Mouse (Mus musculus) mouse embryonic stem cell (cell line): ENCODE results near the gene Ywhag.

ENCODE experiments used
- in situ Hi-C, 2 experiments: fragments of 300-500 bp; cut with MboI; formaldehyde crosslinking; loops; 1 replicate in 1 of 2; 3 replicates in 1 of 2; pipeline ENCODE4 v1.14.3; 2019 to 2020; ENCODE audit warnings: low sequenced_read_pairs in 2 of 2, low pct_unique_long_range_greater_than_20kb in 1 of 2, mixed read lengths in 1 of 2; ENCODE audit not compliant: unreplicated experiment in 1 of 2

The Ywhag gene

DNA sequence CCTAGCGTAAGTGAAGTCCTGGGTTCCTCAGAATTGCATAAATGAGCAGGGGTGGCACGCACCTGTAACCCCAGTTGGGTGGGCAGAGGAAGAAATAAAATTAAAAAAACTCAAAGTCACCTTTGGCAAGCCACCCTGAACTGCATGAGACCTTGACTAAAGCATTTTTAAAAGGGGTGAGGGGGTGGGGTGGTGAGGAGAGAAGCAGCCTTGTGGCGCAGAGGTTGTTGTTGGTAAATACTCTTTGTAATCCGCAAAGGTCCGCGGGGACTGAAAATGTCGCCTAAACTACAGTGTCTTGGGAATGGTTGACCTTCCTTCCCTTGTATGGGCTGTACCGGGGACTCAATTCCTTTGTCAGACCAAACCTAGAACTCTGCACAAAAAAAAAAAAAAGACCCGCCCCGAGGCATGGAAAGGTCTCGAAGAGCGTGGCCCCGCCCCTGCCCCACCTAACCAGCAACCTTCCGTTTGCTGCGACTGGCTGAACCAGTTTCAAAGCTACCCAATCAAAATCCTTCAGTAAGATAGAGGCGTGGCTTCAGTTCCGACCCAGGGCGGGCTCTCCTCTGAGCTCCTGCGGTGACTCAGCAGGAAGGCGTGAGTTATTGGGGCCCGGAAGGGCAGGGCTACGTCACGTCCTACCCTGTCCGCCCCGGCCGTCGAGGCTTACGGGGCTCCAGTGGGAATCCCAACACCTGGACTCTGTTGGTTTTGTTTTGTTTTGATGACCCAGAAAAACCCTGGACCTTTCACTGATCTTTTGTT, 23.0 kb upstream of the Ywhag start:
- in situ Hi-C loops = no loop called here

DNA sequence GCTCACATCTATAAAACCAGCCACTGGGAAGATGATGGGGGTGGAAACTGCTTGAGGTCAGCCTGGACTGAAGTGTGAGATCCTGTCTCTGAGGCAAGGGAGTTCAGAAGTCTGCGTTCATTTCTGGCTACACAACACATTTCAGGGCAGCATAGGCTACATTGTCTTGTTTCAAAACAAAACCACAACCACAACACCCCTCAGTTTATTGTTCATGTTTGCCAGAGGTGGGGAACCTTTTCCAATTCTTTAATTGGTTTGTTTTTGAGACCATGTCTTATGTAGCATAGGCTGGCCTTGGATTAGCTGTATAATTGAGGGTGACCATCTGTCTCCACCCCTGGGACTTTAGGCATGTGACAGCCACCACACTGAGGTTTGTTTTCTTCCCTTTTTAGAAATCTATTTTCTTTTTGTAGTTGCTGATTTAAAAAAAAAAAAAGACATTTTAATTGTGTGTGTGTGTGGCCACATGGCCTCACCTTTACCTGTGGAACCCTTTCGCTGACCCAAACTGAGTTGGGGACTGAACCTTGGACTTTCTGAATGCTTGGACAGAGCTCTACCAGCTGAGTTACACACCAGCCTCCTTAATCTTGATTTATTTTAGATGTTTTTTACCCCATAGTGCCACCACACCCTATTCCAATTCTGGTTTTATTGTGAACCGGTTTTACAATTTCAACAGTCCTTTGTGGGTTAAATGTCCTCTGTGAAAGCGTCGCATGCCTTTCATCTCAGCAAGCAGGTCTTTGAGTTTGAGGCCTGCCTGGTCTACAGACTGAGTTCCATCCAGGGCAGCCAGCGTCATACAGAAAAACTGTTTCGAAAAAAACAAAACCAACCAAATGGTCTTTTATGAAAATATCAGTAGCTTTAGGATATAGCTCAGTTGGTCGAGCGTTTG, 22.1 kb upstream of the Ywhag start:
- in situ Hi-C loops = no loop called here

DNA sequence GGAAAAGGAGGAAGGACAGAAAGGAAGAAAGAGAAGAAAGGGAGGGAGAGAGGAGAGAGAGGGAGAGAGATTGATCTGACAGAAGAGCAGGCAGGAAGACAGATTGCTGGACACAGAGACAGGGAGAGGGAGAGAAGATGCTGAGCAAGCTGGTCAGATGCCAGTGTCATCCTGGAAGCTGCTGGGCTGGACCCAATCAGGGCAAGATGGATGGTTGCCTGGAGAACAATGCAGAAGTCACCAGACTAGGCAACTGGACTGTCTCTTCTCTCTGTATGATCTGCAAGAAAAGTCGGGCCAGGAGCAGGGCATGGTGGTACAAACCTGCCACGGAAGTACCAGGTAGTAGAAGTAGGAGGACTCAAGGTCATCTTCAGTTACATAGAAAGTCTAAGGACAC, 18.4 kb upstream of the Ywhag start:
- in situ Hi-C loops = no loop called here

GRCm38 (mm10) chr5:135951660-135952059, 17.2 kb upstream of the Ywhag start:
- in situ Hi-C loops = no loop called here

DNA sequence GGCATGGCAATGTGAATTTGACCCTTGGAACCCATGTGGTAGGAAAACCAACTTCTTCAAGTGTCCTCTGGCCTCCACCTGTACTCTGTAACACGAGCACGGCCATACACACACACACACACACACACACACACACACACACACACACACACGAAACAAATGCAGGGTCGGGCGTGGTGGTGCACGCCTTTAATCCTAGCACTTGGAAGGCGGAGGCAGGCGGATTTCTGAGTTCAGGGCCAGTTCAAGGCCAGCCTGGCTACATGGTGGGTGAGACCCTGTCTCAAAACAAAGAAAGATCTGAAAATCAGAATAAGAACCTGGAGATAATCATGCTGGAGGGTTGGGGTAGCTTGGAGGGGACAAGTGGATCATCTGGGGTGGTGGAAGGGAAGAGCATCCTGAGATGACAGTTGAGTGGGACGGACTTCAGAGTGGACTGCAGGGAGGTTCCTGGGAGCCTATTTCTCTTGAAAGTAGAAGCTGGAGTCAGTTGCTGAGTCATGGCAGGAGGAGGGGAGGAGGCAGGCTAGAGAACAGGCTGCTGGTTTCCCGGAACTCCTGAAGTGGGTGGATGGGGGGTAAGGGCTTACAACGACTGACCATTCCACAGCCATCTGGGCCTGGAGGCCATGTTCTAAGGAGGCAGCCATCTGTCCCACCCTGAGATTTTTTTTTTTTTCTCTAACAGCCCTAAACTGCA, 16.4 kb upstream of the Ywhag start:
- in situ Hi-C loops = no loop called here

GRCm38 (mm10) chr5:135946621-135947020, 12.2 kb upstream of the Ywhag start:
- in situ Hi-C loops = no loop called here

DNA sequence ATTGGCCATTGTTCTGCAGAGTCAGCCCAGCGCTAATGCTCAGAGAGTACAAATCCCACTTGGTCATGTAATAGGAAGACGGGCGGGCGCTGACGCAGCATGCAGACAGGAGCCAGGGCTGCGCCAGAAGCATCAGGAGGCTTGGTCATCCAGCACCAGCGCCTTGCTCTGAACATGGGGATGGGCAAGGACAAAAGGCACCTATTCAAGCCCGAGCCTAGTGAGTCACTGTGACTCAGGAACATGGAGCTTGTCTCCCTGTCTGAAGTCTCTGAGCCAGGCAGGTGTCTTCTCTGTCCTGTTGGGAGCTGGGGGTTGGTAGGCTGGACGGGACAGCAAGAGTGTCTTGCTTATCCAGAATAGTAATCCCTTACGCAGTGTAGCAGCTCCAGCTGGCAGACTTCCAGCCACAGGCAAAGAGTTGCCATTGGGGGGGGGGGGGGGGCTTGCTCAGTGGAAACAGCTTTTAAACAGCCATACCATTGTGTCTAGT, 11.5 kb upstream of the Ywhag start:
- in situ Hi-C loops = no loop called here

GRCm38 (mm10) chr5:135942710-135943109, 8.3 kb upstream of the Ywhag start:
- in situ Hi-C loops = no loop called here

GRCm38 (mm10) chr5:135940587-135940986, 6.2 kb upstream of the Ywhag start:
- in situ Hi-C loops = no loop called here

- in situ Hi-C loops = loop anchor here in 1 of 2 experiments (5.0 kb wide), 1 partner anchor 37 kb away; the partner anchor contains the start of gene Ssc4d
These were observed 1.3 kb upstream of the Ywhag start for GRCm38 (mm10) chr5:135935641-135936190.

- in situ Hi-C loops = loop anchor here in 1 of 2 experiments (5.0 kb wide), 1 partner anchor 37 kb away; the partner anchor contains the start of gene Ssc4d
These were observed 734 bp upstream of the Ywhag start for GRCm38 (mm10) chr5:135935176-135935523.

DNA sequence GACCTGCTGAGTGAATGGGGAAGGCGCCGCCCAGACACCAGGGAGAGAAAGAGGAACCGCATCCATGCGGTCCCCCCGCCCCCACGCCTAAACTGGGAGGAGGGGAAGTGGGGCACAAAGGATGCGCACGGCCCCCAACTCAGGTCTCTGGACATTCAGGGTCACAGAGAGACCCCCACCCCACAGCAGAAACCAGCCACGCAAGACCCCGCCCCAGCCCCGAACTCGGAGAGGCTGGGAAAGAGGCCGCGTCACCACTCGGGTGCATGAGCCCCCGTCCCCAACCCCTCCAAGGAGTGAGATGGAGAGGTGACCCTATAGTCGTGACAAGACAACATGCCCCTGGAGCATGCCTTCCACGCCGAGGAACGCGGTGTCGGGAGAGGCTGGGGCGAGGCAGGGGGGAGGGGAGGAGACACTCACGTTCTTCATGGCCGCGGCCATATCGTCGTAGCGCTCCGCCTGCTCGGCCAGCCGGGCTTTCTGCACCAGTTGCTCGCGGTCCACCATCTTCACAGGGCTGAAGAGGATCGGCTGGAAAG, 445 bp downstream of the Ywhag start:
- in situ Hi-C loops = no loop called here

DNA sequence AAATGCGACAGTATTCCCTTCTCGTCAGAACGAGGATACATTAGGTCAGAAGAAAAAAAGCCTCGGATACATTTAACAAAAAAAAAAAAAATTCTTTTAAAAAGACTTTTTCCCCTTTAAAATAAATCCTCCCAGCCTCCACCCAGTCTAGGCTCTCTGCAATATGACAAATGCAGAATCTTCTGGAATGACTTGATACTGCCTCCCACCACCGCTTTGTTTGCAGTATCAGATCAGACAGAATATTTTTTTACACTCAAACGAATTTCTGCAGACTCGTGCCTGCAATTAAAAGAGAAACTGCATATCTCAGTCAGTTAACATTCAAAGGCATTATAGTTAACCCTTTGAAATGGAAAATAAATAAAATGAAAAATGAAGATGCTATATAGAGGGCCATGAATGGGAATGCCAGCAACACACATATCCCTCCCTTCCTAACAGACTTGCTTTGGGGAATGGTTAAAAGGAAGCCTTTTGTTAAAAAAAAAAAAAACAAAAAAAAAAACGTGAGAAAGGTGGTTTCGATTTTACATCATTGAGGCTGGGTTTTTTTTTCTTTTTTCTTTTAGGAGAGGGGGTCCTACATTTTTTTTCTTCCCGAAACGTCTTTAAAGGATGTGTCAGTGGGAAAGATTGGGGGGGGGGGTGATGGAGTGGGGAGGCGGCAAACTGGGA, 1.1 kb downstream of the Ywhag start:
- in situ Hi-C loops = no loop called here

DNA sequence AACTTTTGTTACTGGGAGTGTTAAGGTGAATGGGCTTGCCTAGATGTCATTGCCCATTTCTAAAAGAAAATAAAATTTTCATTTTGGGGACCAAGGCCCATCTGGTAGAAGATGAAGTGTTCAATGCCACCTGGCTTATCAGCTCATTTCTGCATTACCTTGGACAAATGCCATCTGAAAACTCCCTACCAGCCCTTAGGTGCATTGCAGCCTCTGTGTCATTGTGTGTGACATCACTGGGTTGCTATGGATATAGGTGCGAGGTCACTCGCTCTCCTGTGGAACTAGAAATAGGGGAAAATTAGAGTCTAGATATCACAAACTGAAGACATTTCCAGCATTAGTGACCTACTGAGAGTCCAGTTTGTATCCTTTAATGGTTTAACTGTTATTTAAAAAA, 2.1 kb downstream of the Ywhag start:
- in situ Hi-C loops = no loop called here

DNA sequence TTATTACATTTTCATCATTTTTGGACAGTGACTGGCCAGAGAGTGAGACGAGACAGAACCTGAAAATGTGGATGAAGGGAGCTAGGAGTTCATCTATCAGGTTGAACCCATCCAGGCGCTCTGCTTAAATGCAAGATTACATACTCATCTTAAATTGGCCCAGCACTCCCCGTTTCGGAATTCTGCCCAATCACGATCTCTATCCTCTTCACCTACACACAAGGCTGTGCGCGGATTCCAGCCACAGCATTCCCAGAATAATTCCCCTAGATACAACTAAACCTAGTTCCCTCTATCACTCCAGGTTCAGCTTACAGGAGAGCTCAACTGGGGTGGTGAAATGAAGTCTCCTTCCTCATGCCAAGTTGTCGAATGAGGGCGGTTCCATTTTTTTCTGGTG, 2.9 kb downstream of the Ywhag start:
- in situ Hi-C loops = no loop called here

DNA sequence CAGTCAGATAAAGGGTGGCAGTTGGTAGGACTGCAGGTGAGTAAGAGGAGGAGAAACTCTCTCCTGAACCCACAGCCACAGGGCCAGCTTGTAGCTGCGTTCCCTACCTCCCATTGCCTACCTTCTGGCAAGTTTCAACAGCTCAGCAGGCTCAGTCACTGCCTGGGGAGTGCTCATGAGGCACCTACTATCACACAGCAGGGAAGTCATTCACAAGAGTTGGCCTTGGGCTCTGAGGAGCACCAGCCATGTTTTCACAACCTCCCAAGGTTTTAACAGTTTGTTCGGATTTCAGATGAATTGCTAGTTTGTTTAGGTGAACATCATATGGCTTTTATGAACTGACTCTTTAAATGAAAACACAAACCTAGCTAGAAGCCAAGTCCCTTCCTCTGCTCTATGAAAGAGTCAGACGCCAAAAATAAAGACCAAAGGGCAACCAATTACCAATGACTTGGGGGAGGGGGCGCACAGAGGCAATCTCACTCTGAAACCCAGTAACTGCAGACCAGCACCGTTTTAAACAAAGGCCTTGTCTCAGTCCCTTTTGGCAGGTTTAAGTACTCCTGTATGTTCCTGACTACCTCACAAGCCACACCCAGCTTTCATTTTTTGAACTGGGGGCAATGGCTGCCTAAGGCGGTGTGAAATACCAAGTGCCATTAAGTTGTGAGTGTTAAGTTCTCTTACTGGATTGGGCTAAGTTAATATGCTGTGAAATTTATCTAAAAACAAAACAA, 4.6 kb downstream of the Ywhag start:
- in situ Hi-C loops = no loop called here

GRCm38 (mm10) chr5:135923901-135924300, 10.5 kb downstream of the Ywhag start:
- in situ Hi-C loops = no loop called here
